Mouse (Mus musculus) adrenal gland, postnatal 14 days (tissue): Measurements from ENCODE around the gene Gpr26. TPM values are rescaled to one million over a fixed set of nuclear protein-coding genes. Genes with fewer than 3 reads are reported as not detected.

ENCODE experiments used
- DNase-seq: peaks from one replicate; pipeline ENCODE4 v3.0.0; 2021; ENCODE audit warnings: mixed read lengths
- total RNA-seq: library from RNA; stranded (reverse); gene quantifications from 2 replicates; pipeline ENCODE4 v1.2.3, GENCODE M21; 2021

Gpr26 gene
- total RNA-seq, 1 experiment from 2014 or later: not detected

- no peak for DNase-seq
Measured at GRCm38 (mm10) chr7:132026671-132027070, 60.4 kb downstream of the Gpr26 start.

- no peak for DNase-seq
Measured at GRCm38 (mm10) chr7:132031940-132032531, 65.8 kb downstream of the Gpr26 start.

Other genes starting within 250 kb of the Gpr26 start
- gene Cpxm2, start 188.3 kb downstream of the Gpr26 start, total RNA-seq: 4.9 and 5.2 TPM in 2 replicates